Mouse (Mus musculus) ES-E14 (cell line): Measurements from ENCODE around the gene Etv6. TPM values are rescaled to one million over a fixed set of nuclear protein-coding genes. Genes with fewer than 3 reads are reported as not detected.
A peak's percentile ranks its signal among the peaks of the same experiment; 100 is the strongest.

Experiments
- DNase-seq: peaks from one replicate; pipeline ENCODE4 v3.0.0-alpha.2; 2013; ENCODE audit warnings: low read depth, low spot score
- H3K27ac ChIP-seq: 2 replicates; pipeline ENCODE4 v1.5.1; 2012; ENCODE audit warnings: low read depth, mild to moderate bottlenecking, low read length, moderate library complexity, mixed read lengths; ENCODE audit not compliant: poor library complexity, insufficient read depth, severe bottlenecking
- H3K36me3 ChIP-seq: 2 replicates; pipeline ENCODE4 v1.6.1; 2012; ENCODE audit warnings: mild to moderate bottlenecking, low read length, moderate library complexity, mixed read lengths; ENCODE audit not compliant: control insufficient read depth, poor library complexity, insufficient read depth, severe bottlenecking
- H3K4me1 ChIP-seq, 2 experiments: fragments of 150-350 bp in 1 of 2; sonication (generic) in 1 of 2; 2 replicates each; pipeline ENCODE4 v1.6.1; 2012; ENCODE audit warnings: low read length in 2 of 2, mild to moderate bottlenecking in 1 of 2, mixed read lengths in 1 of 2; ENCODE audit not compliant: control insufficient read depth in 2 of 2, insufficient read depth in 2 of 2, poor library complexity in 1 of 2
- H3K4me3 ChIP-seq, 2 experiments: fragments of 150-350 bp in 1 of 2; sonication (generic) in 1 of 2; 2 replicates each; pipeline ENCODE4 v1.5.1; 2012; ENCODE audit warnings: low read length in 2 of 2, low read depth in 1 of 2, mild to moderate bottlenecking in 1 of 2, mixed read lengths in 1 of 2; ENCODE audit not compliant: insufficient read depth in 1 of 2, poor library complexity in 1 of 2, severe bottlenecking in 1 of 2
- H3K9ac ChIP-seq: 2 replicates; pipeline ENCODE4 v1.6.1; 2012; ENCODE audit warnings: low read depth, mild to moderate bottlenecking, low read length, mixed read lengths; ENCODE audit not compliant: poor library complexity, insufficient read depth, severe bottlenecking
- H3K9me3 ChIP-seq: fragments of 150-350 bp; sonication (generic); 2 replicates; pipeline ENCODE4 v1.6.1; 2012; ENCODE audit warnings: low read depth, mild to moderate bottlenecking, low read length; ENCODE audit not compliant: control insufficient read depth, insufficient read depth
- CHD2 ChIP-seq: IDR thresholded peaks from 2 replicates; pipeline ENCODE4 v1.6.1; 2014; ENCODE audit warnings: mild to moderate bottlenecking, low read depth, low read length, inconsistent platforms
- HCFC1 ChIP-seq: IDR thresholded peaks from 2 replicates; pipeline ENCODE4 v1.6.1; 2012; ENCODE audit warnings: low read length, inconsistent platforms, borderline replicate concordance; ENCODE audit not compliant: insufficient read depth
- MAFK ChIP-seq: IDR thresholded peaks from 2 replicates; pipeline ENCODE4 v1.6.1; 2014; ENCODE audit warnings: mild to moderate bottlenecking, low read depth, low read length, inconsistent platforms; ENCODE audit not compliant: insufficient read depth
- ZC3H11A ChIP-seq: IDR thresholded peaks from 2 replicates; pipeline ENCODE4 v1.6.1; 2012; ENCODE audit warnings: low read depth, mild to moderate bottlenecking, inconsistent platforms, low read length, borderline replicate concordance
- ZNF384 ChIP-seq: IDR thresholded peaks from 2 replicates; pipeline ENCODE4 v1.6.1; 2012; ENCODE audit warnings: low read depth, low read length, inconsistent platforms
- in situ Hi-C, 2 experiments: fragments of 600-800 bp; cut with MboI; formaldehyde crosslinking; loops; one replicate each; pipeline ENCODE4 v1.15.1; 2025; ENCODE audit warnings: low sequenced_read_pairs in 2 of 2, inconsistent platforms in 1 of 2; ENCODE audit not compliant: unreplicated experiment in 2 of 2
- total RNA-seq: library from RNA; depleted of rRNA; stranded (reverse); fragments of 300-350 nt; gene quantifications from 2 replicates; pipeline ENCODE4 v1.2.3, GENCODE M21; 2012

The Etv6 gene
- total RNA-seq, 1 experiment = 11.8 TPM

GRCm38 (mm10) chr6:134045092-134045868 is 9.8 kb downstream of the Etv6 start:
- H3K9me3 ChIP-seq = no peaks in the 10 kb centered on the region
- H3K4me1 ChIP-seq = peaks cover 10 to 34% of the 10 kb centered on the region in 2 experiments; a peak in 3 of 4 replicates
- H3K4me3 ChIP-seq = no peak overlapping the region
- in situ Hi-C loops = no loop called here
- no peak for DNase-seq
- TF ChIP-seq ZC3H11A (no peak), HCFC1 (no peak), MAFK (no peak), ZNF384 (no peak), CHD2 (no peak)
- H3K27ac ChIP-seq = no peak overlapping the region
- H3K36me3 ChIP-seq = no peaks in the 10 kb centered on the region
- H3K9ac ChIP-seq = no peak overlapping the region

GRCm38 (mm10) chr6:134046136-134046535 is 10.6 kb downstream of the Etv6 start:
- peaks cover 10 to 30% of the 10 kb centered on the region in 2 experiments; a peak in 3 of 4 replicates for H3K4me1 ChIP-seq

GRCm38 (mm10) chr6:134047249-134047648 is 11.7 kb downstream of the Etv6 start:
- no peak for DNase-seq
- H3K9me3 ChIP-seq = no peaks in the 10 kb centered on the region
- in situ Hi-C loops = no loop called here
- H3K27ac ChIP-seq = no peak overlapping the region
- H3K4me1 ChIP-seq = peaks cover 8 to 24% of the 10 kb centered on the region in 2 experiments; a peak in 3 of 4 replicates
- H3K4me3 ChIP-seq = no peak overlapping the region
- no peaks in the 10 kb centered on the region for H3K36me3 ChIP-seq
- H3K9ac ChIP-seq = no peak overlapping the region
- no peak for TF ChIP-seq CHD2
- TF ChIP-seq ZNF384 = no peak
- TF ChIP-seq HCFC1 = no peak

More at GRCm38 (mm10) chr6:134046136-134046535, 10.6 kb downstream of the Etv6 start:
- Histone ChIP-seq H3K36me3 (no peaks in the 10 kb centered on the region), H3K9ac (no peak overlapping the region), H3K4me3 (no peak overlapping the region), H3K9me3 (no peaks in the 10 kb centered on the region), H3K27ac (no peak overlapping the region)
- TF ChIP-seq HCFC1 = no peak
- no peak for TF ChIP-seq MAFK
- TF ChIP-seq CHD2 = no peak
- no peak for TF ChIP-seq ZC3H11A
- TF ChIP-seq ZNF384 = no peak
- in situ Hi-C loops = no loop called here
- DNase-seq = peak; percentile 29

- no peak overlapping the region for H3K27ac ChIP-seq
- in situ Hi-C loops = no loop called here
- no peak for TF ChIP-seq ZC3H11A
- TF ChIP-seq MAFK = no peak
- TF ChIP-seq CHD2 = no peak
- TF ChIP-seq HCFC1 = no peak
- TF ChIP-seq ZNF384 = no peak
- no peaks in the 10 kb centered on the region for H3K36me3 ChIP-seq
- no peak for DNase-seq
- no peak overlapping the region for H3K9ac ChIP-seq
- no peak overlapping the region for H3K4me3 ChIP-seq
- H3K9me3 ChIP-seq = no peaks in the 10 kb centered on the region
- H3K4me1 ChIP-seq = peaks cover 8 to 24% of the 10 kb centered on the region in 2 experiments; a peak in 3 of 4 replicates
Observed at GRCm38 (mm10) chr6:134047974-134048373, 12.5 kb downstream of the Etv6 start.
